Mouse (Mus musculus): Measurements from ENCODE around the gene Hspb11. TPM values are rescaled to one million over a fixed set of nuclear protein-coding genes. Genes with fewer than 3 reads are reported as not detected.

Gene Hspb11
- 12.4 TPM for polyA plus RNA-seq (2014; fragmentation: Illumina TruSeq; extraction: RNeasy Lipid Tissue Mini Kit (QIAGEN cat#74804); ENCODE audit: low read depth, low replicate concordance)

GRCm38 (mm10) chr4:107253125-107254091 lies at the start of gene Hspb11, which contains the start of gene Lrrc42:
Gene Hspb11, plus strand, starts transcription at chr4:107253593.
Gene Lrrc42, minus strand, starts transcription at chr4:107253532.

GRCm38 (mm10) chr4:107208880-107209279 lies 44.5 kb upstream of the Hspb11 start, which contains the start of gene Ldlrad1:
Gene Ldlrad1, plus strand, starts transcription at chr4:107209180.

DNA sequence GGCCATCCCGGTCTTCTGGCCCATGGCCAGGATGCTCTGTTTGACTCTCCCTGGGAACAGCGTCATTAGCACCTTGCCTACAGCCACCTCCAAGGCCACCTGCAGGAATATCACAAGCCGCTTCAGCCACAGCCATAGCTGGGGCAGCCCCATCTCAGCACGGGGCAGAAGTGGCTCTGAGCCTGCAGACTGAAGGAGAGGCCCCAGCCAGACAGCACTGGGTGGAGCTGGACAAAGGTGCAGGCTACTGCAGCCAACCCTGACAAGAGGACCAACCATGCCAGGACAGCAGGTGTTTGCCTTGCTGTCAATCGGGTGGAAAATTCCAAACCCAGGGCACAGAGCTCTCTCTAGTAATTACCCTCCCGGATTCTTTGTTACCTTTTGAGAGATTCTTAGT lies 53.6 kb downstream of the Hspb11 start, which contains the start of gene Dio1:
Gene Dio1, minus strand, starts transcription at position 204 of the 400 bp plus-strand sequence.

DNA sequence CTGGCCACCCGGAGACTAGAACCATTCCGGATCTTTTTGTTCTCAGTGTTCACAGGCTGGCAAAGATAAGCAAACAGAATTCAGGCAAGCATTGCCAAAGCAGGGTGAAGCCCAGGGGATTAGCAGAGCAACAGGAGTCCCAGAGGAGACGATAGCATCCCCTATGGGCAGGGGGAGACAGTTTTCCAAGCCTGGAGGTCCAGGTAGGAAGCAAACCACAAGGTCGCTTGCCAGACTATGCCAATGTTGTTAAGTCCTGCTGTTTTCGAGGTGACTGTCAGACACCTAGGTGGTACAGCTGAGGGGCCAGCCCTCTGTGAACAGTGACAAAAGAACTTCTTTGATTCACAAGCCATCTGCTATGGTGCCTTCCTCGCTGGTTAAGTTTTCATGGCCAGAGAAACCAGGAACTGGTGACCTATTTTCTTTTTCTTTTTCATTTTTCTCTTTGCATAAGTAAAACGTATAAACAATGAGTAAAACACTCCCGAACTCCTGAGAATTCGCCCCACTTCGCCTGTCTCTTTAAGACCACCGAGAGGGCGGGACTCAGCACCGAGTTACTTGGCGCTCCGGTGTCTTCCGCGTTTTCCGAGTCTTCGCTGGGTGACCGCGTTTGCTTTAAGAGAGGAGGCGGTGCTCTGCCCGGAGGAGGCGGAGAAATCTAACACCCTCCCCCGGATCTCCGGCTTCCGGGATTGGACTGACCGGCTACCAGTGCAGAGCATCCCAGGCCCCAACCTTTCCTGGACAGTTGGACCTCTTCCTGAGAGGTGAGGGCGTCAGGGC lies 60.5 kb downstream of the Hspb11 start, which contains the start of gene Yipf1:
Gene Yipf1, plus strand, starts transcription at position 674 of the 789 bp plus-strand sequence.

Other genes starting within 250 kb of the Hspb11 start
- gene Mrpl37, start 186.7 kb upstream of the Hspb11 start, polyA plus RNA-seq (2014; fragmentation: Illumina TruSeq; extraction: RNeasy Lipid Tissue Mini Kit (QIAGEN cat#74804); ENCODE audit: low read depth, low replicate concordance) = 101 TPM
- gene Cyb5rl, start 186.6 kb upstream of the Hspb11 start, polyA plus RNA-seq (2014; fragmentation: Illumina TruSeq; extraction: RNeasy Lipid Tissue Mini Kit (QIAGEN cat#74804); ENCODE audit: low read depth, low replicate concordance) = 14.2 TPM
- not detected for gene Cdcp2, start 156.7 kb upstream of the Hspb11 start, polyA plus RNA-seq (2014; fragmentation: Illumina TruSeq; extraction: RNeasy Lipid Tissue Mini Kit (QIAGEN cat#74804); ENCODE audit: low read depth, low replicate concordance)
- gene Tmem59, start 75.2 kb upstream of the Hspb11 start, polyA plus RNA-seq (2014; fragmentation: Illumina TruSeq; extraction: RNeasy Lipid Tissue Mini Kit (QIAGEN cat#74804); ENCODE audit: low read depth, low replicate concordance) = 181 TPM
- gene Tceanc2, start 74.5 kb upstream of the Hspb11 start, polyA plus RNA-seq (2014; fragmentation: Illumina TruSeq; extraction: RNeasy Lipid Tissue Mini Kit (QIAGEN cat#74804); ENCODE audit: low read depth, low replicate concordance) = 8.1 TPM
- not detected for gene Ldlrad1, start 44.4 kb upstream of the Hspb11 start, polyA plus RNA-seq (2014; fragmentation: Illumina TruSeq; extraction: RNeasy Lipid Tissue Mini Kit (QIAGEN cat#74804); ENCODE audit: low read depth, low replicate concordance)
- gene Lrrc42, start 61 bp upstream of the Hspb11 start, polyA plus RNA-seq (2014; fragmentation: Illumina TruSeq; extraction: RNeasy Lipid Tissue Mini Kit (QIAGEN cat#74804); ENCODE audit: low read depth, low replicate concordance) = 12.3 TPM
- not detected for gene Dio1, start 53.6 kb downstream of the Hspb11 start, polyA plus RNA-seq (2014; fragmentation: Illumina TruSeq; extraction: RNeasy Lipid Tissue Mini Kit (QIAGEN cat#74804); ENCODE audit: low read depth, low replicate concordance)
- gene Yipf1, start 60.8 kb downstream of the Hspb11 start, polyA plus RNA-seq (2014; fragmentation: Illumina TruSeq; extraction: RNeasy Lipid Tissue Mini Kit (QIAGEN cat#74804); ENCODE audit: low read depth, low replicate concordance) = 26.4 TPM
- gene Ndc1, start 114.2 kb downstream of the Hspb11 start, polyA plus RNA-seq (2014; fragmentation: Illumina TruSeq; extraction: RNeasy Lipid Tissue Mini Kit (QIAGEN cat#74804); ENCODE audit: low read depth, low replicate concordance) = 9.9 TPM
- gene Glis1, start 181.0 kb downstream of the Hspb11 start, polyA plus RNA-seq (2014; fragmentation: Illumina TruSeq; extraction: RNeasy Lipid Tissue Mini Kit (QIAGEN cat#74804); ENCODE audit: low read depth, low replicate concordance) = 0.21 TPM

Data from heart, adult 10 weeks (tissue).